Mouse (Mus musculus) intestine, embryonic 14.5 days (tissue): ENCODE results near the gene Rtbdn. TPM values are rescaled to one million over a fixed set of nuclear protein-coding genes. Genes with fewer than 3 reads are reported as not detected.
A peak's percentile ranks its signal among the peaks of the same experiment; 100 is the strongest.

Experiments used
- ATAC-seq: fragments of 200-750 bp; cut with Nextera tagmentation; replicated peaks from 2 replicates; pipeline ENCODE4 v1.8.0; 2017; ENCODE audit warnings: low read depth, moderate number of reproducible peaks, moderate TSS enrichment, moderate library complexity; ENCODE audit not compliant: low FRiP score, low TSS enrichment
- DNase-seq: peaks from one replicate; pipeline ENCODE4 v3.0.0-alpha.2; 2018; ENCODE audit warnings: low spot score
- H3K27ac ChIP-seq: fragments of 300-500 bp; sonication (generic); 2 replicates; pipeline ENCODE4 v1.5.1; 2014; ENCODE audit warnings: low read depth, mild to moderate bottlenecking, control low read depth
- H3K27me3 ChIP-seq: fragments of 300-500 bp; sonication (generic); replicated peaks from 2 replicates; pipeline ENCODE4 v1.6.1; 2014; ENCODE audit warnings: low read length, control low read depth; ENCODE audit not compliant: control insufficient read depth, insufficient read depth
- H3K36me3 ChIP-seq: fragments of 300-500 bp; sonication (generic); 2 replicates; pipeline ENCODE4 v1.6.1; 2014; ENCODE audit warnings: low read length, control low read depth; ENCODE audit not compliant: control insufficient read depth, insufficient read depth
- H3K4me1 ChIP-seq: fragments of 300-500 bp; sonication (generic); replicated peaks from 2 replicates; pipeline ENCODE4 v1.6.1; 2014; ENCODE audit warnings: low read length, control low read depth, mixed read lengths; ENCODE audit not compliant: control insufficient read depth, insufficient read depth
- H3K4me2 ChIP-seq: fragments of 300-500 bp; sonication (generic); 2 replicates; pipeline ENCODE4 v1.6.1; 2014; ENCODE audit warnings: low read length
- H3K4me3 ChIP-seq: fragments of 300-500 bp; sonication (generic); 2 replicates; pipeline ENCODE4 v1.5.1; 2014; ENCODE audit warnings: low read depth, low read length, control low read depth, mixed read lengths
- H3K9ac ChIP-seq: fragments of 300-500 bp; sonication (generic); 2 replicates; pipeline ENCODE4 v1.6.1; 2014; ENCODE audit warnings: mild to moderate bottlenecking, low read length
- H3K9me3 ChIP-seq: fragments of 300-500 bp; sonication (generic); 2 replicates; pipeline ENCODE4 v1.6.1; 2016; ENCODE audit warnings: low read length, control low read depth; ENCODE audit not compliant: control insufficient read depth
- WGBS: fragments of 180-500 bp; shearing (Covaris S2); extraction: QIAGEN DNeasy Blood & Tissue Kit; methylation state at CpG from one replicate; pipeline ENCODE4 v1.1.7; 2014; 5-methylcytosine and 5-hydroxymethylcytosine counted together
- polyA plus RNA-seq: library from polyadenylated mRNA; unstranded; fragments of >200 nt; fragmentation: Nextera tagmentation; extraction: Ambion mirVana; gene quantifications from 2 replicates; pipeline ENCODE4 v1.2.1, GENCODE M21; 2014

Gene Rtbdn
- polyA plus RNA-seq, 1 experiment from 2014 or later, result 0.09 TPM

- H3K36me3 ChIP-seq, result no peaks in the 10 kb centered on the region
- H3K4me3 ChIP-seq, result peak overlapping the region; percentile 30
- DNase-seq (no peak), ATAC-seq (no peak)
- H3K4me1 ChIP-seq, result peaks cover 8% of the 10 kb centered on the region; the same call in 1 of the 2 replicates
- WGBS, result 10% methylated on average over 9 of the region's 9 CpGs
- H3K4me2 ChIP-seq, result peak overlapping the region; percentile 64
- H3K27ac ChIP-seq, result no peak overlapping the region
- H3K27me3 ChIP-seq, result peaks cover 66% of the 10 kb centered on the region
- H3K9me3 ChIP-seq, result no peaks in the 10 kb centered on the region
- H3K9ac ChIP-seq, result peak overlapping the region; percentile 2; the same call in 1 of the 2 replicates
These were observed 33.3 kb upstream of the Rtbdn start for GRCm38 (mm10) chr8:84913502-84913900.

DNA sequence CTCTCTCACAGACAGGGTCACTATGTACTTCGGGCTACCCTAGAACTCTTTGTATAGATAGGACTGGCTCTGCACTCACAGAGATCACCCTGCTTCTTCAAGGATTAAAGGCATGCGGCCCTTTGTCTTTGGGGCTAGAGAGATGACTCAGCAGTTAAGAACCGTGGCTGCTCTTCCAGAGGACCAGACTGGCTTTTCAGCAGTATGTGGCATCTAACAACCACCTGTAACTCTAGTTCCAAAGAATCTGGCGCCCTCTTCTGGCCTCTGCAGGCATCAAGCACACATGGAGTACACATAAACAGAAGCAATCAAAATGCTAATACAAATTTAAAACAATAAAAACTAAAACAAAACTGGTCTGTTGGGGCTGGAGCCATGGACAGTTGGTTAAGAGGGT, 32.8 kb upstream of the Rtbdn start:
- Histone ChIP-seq H3K4me2 (peak overlapping the region; percentile 64), H3K9ac (no peak overlapping the region), H3K27ac (no peak overlapping the region), H3K4me1 (peaks cover 7% of the 10 kb centered on the region; the same call in 1 of the 2 replicates), H3K27me3 (peaks cover 66% of the 10 kb centered on the region), H3K36me3 (no peaks in the 10 kb centered on the region), H3K4me3 (no peak overlapping the region), H3K9me3 (no peaks in the 10 kb centered on the region)
- no peak for DNase-seq
- 27% methylated on average over 4 of the region's 4 CpGs for WGBS
- no peak for ATAC-seq

- WGBS, result 84% methylated on average over 8 of the region's 8 CpGs
- Histone ChIP-seq H3K9me3 (no peaks in the 10 kb centered on the region), H3K27me3 (peaks cover 54% of the 10 kb centered on the region), H3K36me3 (no peaks in the 10 kb centered on the region), H3K27ac (no peak overlapping the region), H3K9ac (no peak overlapping the region), H3K4me1 (0 out of 2 replicates have a peak, but pooled peaks cover 4% of the 10 kb centered on the region), H3K4me2 (no peak overlapping the region), H3K4me3 (no peak overlapping the region)
- ATAC-seq (no peak), DNase-seq (no peak)
These were observed 31.5 kb upstream of the Rtbdn start for GRCm38 (mm10) chr8:84915269-84915668.

GRCm38 (mm10) chr8:84917781-84918180, 29.0 kb upstream of the Rtbdn start:
- 25% methylated on average over 20 of the region's 20 CpGs for WGBS
- ATAC-seq (no peak), DNase-seq (no peak)
- Histone ChIP-seq H3K4me3 (no peak overlapping the region), H3K27ac (no peak overlapping the region), H3K4me1 (no peaks in the 10 kb centered on the region), H3K27me3 (peaks cover 30% of the 10 kb centered on the region), H3K9me3 (no peaks in the 10 kb centered on the region), H3K4me2 (no peak overlapping the region), H3K9ac (no peak overlapping the region), H3K36me3 (no peaks in the 10 kb centered on the region)

- H3K4me3 ChIP-seq, result no peak overlapping the region
- H3K9me3 ChIP-seq, result no peaks in the 10 kb centered on the region
- H3K4me2 ChIP-seq, result no peak overlapping the region
- no peak for DNase-seq
- no peaks in the 10 kb centered on the region for H3K36me3 ChIP-seq
- no peaks in the 10 kb centered on the region for H3K4me1 ChIP-seq
- ATAC-seq, result no peak
- no peak overlapping the region for H3K9ac ChIP-seq
- no peak overlapping the region for H3K27ac ChIP-seq
- WGBS, result 90% methylated on average over 15 of the region's 15 CpGs
- H3K27me3 ChIP-seq, result peaks cover 25% of the 10 kb centered on the region
These were observed 28.1 kb upstream of the Rtbdn start for GRCm38 (mm10) chr8:84918646-84919045.

- Histone ChIP-seq H3K36me3 (no peaks in the 10 kb centered on the region), H3K4me2 (no peak overlapping the region), H3K4me3 (no peak overlapping the region), H3K27ac (no peak overlapping the region), H3K27me3 (peaks cover 16% of the 10 kb centered on the region; the same call in 1 of the 2 replicates), H3K9me3 (no peaks in the 10 kb centered on the region), H3K4me1 (no peaks in the 10 kb centered on the region), H3K9ac (no peak overlapping the region)
- 67% methylated on average over 2 of the region's 2 CpGs for WGBS
- no peak for DNase-seq
- no peak for ATAC-seq
These were observed 25.2 kb upstream of the Rtbdn start for GRCm38 (mm10) chr8:84921596-84921995.

DNA sequence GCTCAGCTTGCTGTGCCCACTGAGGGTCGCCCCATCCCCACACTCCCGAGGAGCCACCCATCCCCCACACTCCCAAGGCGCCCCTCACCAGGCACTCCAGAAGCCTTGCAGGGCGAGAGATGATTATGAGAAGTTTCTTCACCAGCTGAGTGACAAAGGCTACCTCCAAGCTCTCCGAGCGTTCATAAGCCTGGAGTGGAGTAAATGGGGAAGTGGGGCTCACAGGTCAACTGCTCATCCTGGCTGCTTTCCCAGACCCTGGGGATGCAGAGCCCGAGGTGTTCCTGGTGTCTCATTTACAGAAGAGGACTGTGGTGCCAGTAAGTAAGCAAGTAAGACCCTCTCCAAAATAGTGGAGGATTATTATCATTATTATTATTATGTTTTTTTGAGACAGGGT, 21.2 kb upstream of the Rtbdn start:
- no peak for DNase-seq
- Histone ChIP-seq H3K27ac (no peak overlapping the region), H3K4me3 (no peak overlapping the region), H3K27me3 (peaks cover 24% of the 10 kb centered on the region), H3K9me3 (no peaks in the 10 kb centered on the region), H3K4me1 (no peaks in the 10 kb centered on the region; the same call in 1 of the 2 replicates), H3K4me2 (no peak overlapping the region), H3K36me3 (no peaks in the 10 kb centered on the region), H3K9ac (no peak overlapping the region)
- ATAC-seq, result no peak
- WGBS, result 67% methylated on average over 7 of the region's 7 CpGs

DNA sequence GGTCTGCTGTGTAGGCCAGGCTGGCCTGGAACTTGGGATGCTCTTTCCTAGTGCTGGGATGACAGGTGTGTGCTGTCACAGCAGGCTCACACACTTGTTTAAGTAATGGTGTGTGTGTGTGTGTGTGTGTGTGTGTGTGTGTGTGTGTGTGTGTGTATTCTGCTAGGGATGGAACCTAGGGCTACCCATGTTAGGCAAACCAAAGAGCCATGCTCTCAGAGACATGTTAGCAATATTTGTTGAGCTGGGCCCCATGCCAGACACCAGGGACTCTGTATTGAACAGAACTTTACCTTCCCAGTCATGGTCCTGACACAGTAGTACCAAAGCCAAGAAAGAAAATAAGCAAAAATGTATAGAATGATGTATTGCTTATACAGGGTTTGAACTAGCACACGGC, 19.3 kb upstream of the Rtbdn start:
- peaks cover 39% of the 10 kb centered on the region for H3K27me3 ChIP-seq
- H3K36me3 ChIP-seq, result no peaks in the 10 kb centered on the region
- DNase-seq, result no peak
- H3K27ac ChIP-seq, result no peak overlapping the region
- no peak for ATAC-seq
- 83% methylated on average over 1 of the region's 1 CpGs for WGBS
- no peaks in the 10 kb centered on the region; the same call in 1 of the 2 replicates for H3K4me1 ChIP-seq
- H3K4me3 ChIP-seq, result no peak overlapping the region
- no peak overlapping the region for H3K9ac ChIP-seq
- H3K4me2 ChIP-seq, result no peak overlapping the region
- no peaks in the 10 kb centered on the region for H3K9me3 ChIP-seq

GRCm38 (mm10) chr8:84928456-84929306, 18.1 kb upstream of the Rtbdn start:
- peak; percentile 85 for DNase-seq
- ATAC-seq, result peak; percentile 76

More at GRCm38 (mm10) chr8:84928456-84929306, 18.1 kb upstream of the Rtbdn start:
- Histone ChIP-seq H3K9me3 (no peaks in the 10 kb centered on the region), H3K4me3 (peak overlapping the region; percentile 23), H3K27me3 (peaks cover 37% of the 10 kb centered on the region), H3K27ac (no peak overlapping the region), H3K4me1 (no peaks in the 10 kb centered on the region; the same call in 1 of the 2 replicates), H3K4me2 (peak overlapping the region; percentile 59), H3K36me3 (no peaks in the 10 kb centered on the region), H3K9ac (no peak overlapping the region)
- 3% methylated on average over 48 of the region's 52 CpGs for WGBS
